Mouse (Mus musculus): ENCODE measurements around the gene Olfr1211. TPM values are rescaled to one million over a fixed set of nuclear protein-coding genes. Genes with fewer than 3 reads are reported as not detected.

The Olfr1211 gene
- polyA plus RNA-seq (2016; fragmentation: Nextera tagmentation; extraction: Ambion mirVana), result not detected in 2 replicates

GRCm38 (mm10) chr2:88938011-88938410 is at the start of gene Olfr1211:
TSS of gene Olfr1211 (minus strand) at chr2:88938111.
- 81% methylated on average over 1 of the region's 1 CpGs for WGBS
- H3K9me3 ChIP-seq, result no peaks in the 10 kb centered on the region
- no peaks in the 10 kb centered on the region for H3K4me1 ChIP-seq
- DNase-seq (ENCODE audit: low spot score), result no peak
- no peak within 1 kb of the TSS for H3K4me3 ChIP-seq
- no peaks in the 10 kb centered on the region for H3K36me3 ChIP-seq
- no peaks in the 10 kb centered on the region for H3K27me3 ChIP-seq (ENCODE audit: insufficient read depth, poor library complexity, severe bottlenecking)
- H3K27ac ChIP-seq, result no peak within 1 kb of the TSS

GRCm38 (mm10) chr2:88980181-88980580 is 42.3 kb upstream of the Olfr1211 start, which contains the start of gene Gm13762:
TSS of gene Gm13762 (minus strand) at chr2:88980281.
- H3K4me1 ChIP-seq, result no peaks in the 10 kb centered on the region
- DNase-seq (ENCODE audit: low spot score), result no peak
- H3K4me3 ChIP-seq, result no peak within 1 kb of the TSS
- H3K27me3 ChIP-seq (ENCODE audit: insufficient read depth, poor library complexity, severe bottlenecking), result no peaks in the 10 kb centered on the region
- H3K9me3 ChIP-seq, result no peaks in the 10 kb centered on the region
- H3K36me3 ChIP-seq, result no peaks in the 10 kb centered on the region
- 74% methylated on average over 1 of the region's 1 CpGs for WGBS
- H3K27ac ChIP-seq, result no peak within 1 kb of the TSS

- DNase-seq (ENCODE audit: low spot score), result no peak
- no peak within 1 kb of the TSS for H3K27ac ChIP-seq
- no peaks in the 10 kb centered on the region for H3K9me3 ChIP-seq
- no peaks in the 10 kb centered on the region for H3K27me3 ChIP-seq (ENCODE audit: insufficient read depth, poor library complexity, severe bottlenecking)
- no peak within 1 kb of the TSS for H3K4me3 ChIP-seq
- H3K36me3 ChIP-seq, result no peaks in the 10 kb centered on the region
- H3K4me1 ChIP-seq, result no peaks in the 10 kb centered on the region
Measured at GRCm38 (mm10) chr2:88953669-88954068, 15.8 kb upstream of the Olfr1211 start, which contains the start of gene Olfr1212. TSS of gene Olfr1212 (plus strand) at chr2:88953969.

- no peak within 1 kb of the TSS for H3K4me3 ChIP-seq
- H3K9me3 ChIP-seq, result no peaks in the 10 kb centered on the region
- no peak within 1 kb of the TSS for H3K27ac ChIP-seq
- no peaks in the 10 kb centered on the region for H3K36me3 ChIP-seq
- WGBS, result 89% methylated on average over 3 of the region's 3 CpGs
- DNase-seq (ENCODE audit: low spot score), result no peak
- H3K27me3 ChIP-seq (ENCODE audit: insufficient read depth, poor library complexity, severe bottlenecking), result no peaks in the 10 kb centered on the region
- no peaks in the 10 kb centered on the region for H3K4me1 ChIP-seq
Measured at GRCm38 (mm10) chr2:88915057-88915456, 22.9 kb downstream of the Olfr1211 start, which contains the start of gene Olfr1209. TSS of gene Olfr1209 (minus strand) at chr2:88915157.

- H3K27ac ChIP-seq, result no peak within 1 kb of the TSS
- H3K4me1 ChIP-seq, result no peaks in the 10 kb centered on the region
- no peak for DNase-seq (ENCODE audit: low spot score)
- H3K36me3 ChIP-seq, result no peaks in the 10 kb centered on the region
- H3K4me3 ChIP-seq, result no peak within 1 kb of the TSS
- no peaks in the 10 kb centered on the region for H3K9me3 ChIP-seq
- no peaks in the 10 kb centered on the region for H3K27me3 ChIP-seq (ENCODE audit: insufficient read depth, poor library complexity, severe bottlenecking)
Measured at GRCm38 (mm10) chr2:88902211-88902610, 35.7 kb downstream of the Olfr1211 start, which contains the start of gene Olfr1208. TSS of gene Olfr1208 (minus strand) at chr2:88902311.

Other genes with a start within 250 kb of the Olfr1211 start
- not detected in 2 replicates for gene Olfr1195, start 248.9 kb downstream of the Olfr1211 start, polyA plus RNA-seq (2016; fragmentation: Nextera tagmentation; extraction: Ambion mirVana)
- not detected in 2 replicates for gene Olfr1196, start 233.5 kb downstream of the Olfr1211 start, polyA plus RNA-seq (2016; fragmentation: Nextera tagmentation; extraction: Ambion mirVana)
- not detected in 2 replicates for gene Olfr1197, start 205.7 kb downstream of the Olfr1211 start, polyA plus RNA-seq (2016; fragmentation: Nextera tagmentation; extraction: Ambion mirVana)
- not detected in 2 replicates for gene Olfr1198, start 186.7 kb downstream of the Olfr1211 start, polyA plus RNA-seq (2016; fragmentation: Nextera tagmentation; extraction: Ambion mirVana)
- gene Olfr1199, start 177.6 kb downstream of the Olfr1211 start, polyA plus RNA-seq (2016; fragmentation: Nextera tagmentation; extraction: Ambion mirVana), result not detected in 2 replicates
- not detected in 2 replicates for gene Olfr1200, start 167.6 kb downstream of the Olfr1211 start, polyA plus RNA-seq (2016; fragmentation: Nextera tagmentation; extraction: Ambion mirVana)
- gene Olfr1201, start 145.1 kb downstream of the Olfr1211 start, polyA plus RNA-seq (2016; fragmentation: Nextera tagmentation; extraction: Ambion mirVana), result not detected in 2 replicates
- gene Olfr1202, start 123.6 kb downstream of the Olfr1211 start, polyA plus RNA-seq (2016; fragmentation: Nextera tagmentation; extraction: Ambion mirVana), result not detected in 2 replicates
- gene Olfr1205, start 108.4 kb downstream of the Olfr1211 start, polyA plus RNA-seq (2016; fragmentation: Nextera tagmentation; extraction: Ambion mirVana), result not detected in 2 replicates
- not detected in 2 replicates for gene Olfr1204, start 88.8 kb downstream of the Olfr1211 start, polyA plus RNA-seq (2016; fragmentation: Nextera tagmentation; extraction: Ambion mirVana)
- gene Olfr1206, start 74.9 kb downstream of the Olfr1211 start, polyA plus RNA-seq (2016; fragmentation: Nextera tagmentation; extraction: Ambion mirVana), result not detected in 2 replicates
- gene Olfr1208, start 35.8 kb downstream of the Olfr1211 start, polyA plus RNA-seq (2016; fragmentation: Nextera tagmentation; extraction: Ambion mirVana), result not detected in 2 replicates
- gene Olfr1209, start 23.0 kb downstream of the Olfr1211 start, polyA plus RNA-seq (2016; fragmentation: Nextera tagmentation; extraction: Ambion mirVana), result not detected in 2 replicates
- not detected in 2 replicates for gene Olfr1212, start 15.9 kb upstream of the Olfr1211 start, polyA plus RNA-seq (2016; fragmentation: Nextera tagmentation; extraction: Ambion mirVana)
- gene Gm13762, start 42.2 kb upstream of the Olfr1211 start, polyA plus RNA-seq (2016; fragmentation: Nextera tagmentation; extraction: Ambion mirVana), result not detected in 2 replicates
- gene Olfr1214, start 54.5 kb upstream of the Olfr1211 start, polyA plus RNA-seq (2016; fragmentation: Nextera tagmentation; extraction: Ambion mirVana), result not detected in 2 replicates
- gene Olfr1215, start 68.9 kb upstream of the Olfr1211 start, polyA plus RNA-seq (2016; fragmentation: Nextera tagmentation; extraction: Ambion mirVana), result not detected in 2 replicates
- gene Olfr1216, start 80.2 kb upstream of the Olfr1211 start, polyA plus RNA-seq (2016; fragmentation: Nextera tagmentation; extraction: Ambion mirVana), result not detected in 2 replicates
- not detected in 2 replicates for gene Olfr1217, start 94.0 kb upstream of the Olfr1211 start, polyA plus RNA-seq (2016; fragmentation: Nextera tagmentation; extraction: Ambion mirVana)
- gene Olfr1218, start 123.1 kb upstream of the Olfr1211 start, polyA plus RNA-seq (2016; fragmentation: Nextera tagmentation; extraction: Ambion mirVana), result not detected in 2 replicates
- not detected in 2 replicates for gene Olfr1219, start 145.4 kb upstream of the Olfr1211 start, polyA plus RNA-seq (2016; fragmentation: Nextera tagmentation; extraction: Ambion mirVana)
- gene Olfr1220, start 168.7 kb upstream of the Olfr1211 start, polyA plus RNA-seq (2016; fragmentation: Nextera tagmentation; extraction: Ambion mirVana), result not detected in 2 replicates
- gene Olfr1221, start 179.2 kb upstream of the Olfr1211 start, polyA plus RNA-seq (2016; fragmentation: Nextera tagmentation; extraction: Ambion mirVana), result not detected in 2 replicates
- gene Olfr1222, start 194.9 kb upstream of the Olfr1211 start, polyA plus RNA-seq (2016; fragmentation: Nextera tagmentation; extraction: Ambion mirVana), result not detected in 2 replicates
- not detected in 2 replicates for gene Olfr1223, start 213.4 kb upstream of the Olfr1211 start, polyA plus RNA-seq (2016; fragmentation: Nextera tagmentation; extraction: Ambion mirVana)
- not detected in 2 replicates for gene Olfr1224-ps1, start 226.0 kb upstream of the Olfr1211 start, polyA plus RNA-seq (2016; fragmentation: Nextera tagmentation; extraction: Ambion mirVana)
- not detected in 2 replicates for gene Olfr1225, start 236.6 kb upstream of the Olfr1211 start, polyA plus RNA-seq (2016; fragmentation: Nextera tagmentation; extraction: Ambion mirVana)